Mouse (Mus musculus): ENCODE measurements around the gene Ptpn7. TPM values are rescaled to one million over a fixed set of nuclear protein-coding genes. Genes with fewer than 3 reads are reported as not detected.
"Not testable (repeated sequence)": the region's sequence is repeated elsewhere in the genome, so short reads cannot be mapped to it uniquely, and the experiment has no call there.

The Ptpn7 gene
- under 1 TPM in 1 of 2 experiments, not detected in 1; 0.12 TPM for total RNA-seq (2021)

DNA sequence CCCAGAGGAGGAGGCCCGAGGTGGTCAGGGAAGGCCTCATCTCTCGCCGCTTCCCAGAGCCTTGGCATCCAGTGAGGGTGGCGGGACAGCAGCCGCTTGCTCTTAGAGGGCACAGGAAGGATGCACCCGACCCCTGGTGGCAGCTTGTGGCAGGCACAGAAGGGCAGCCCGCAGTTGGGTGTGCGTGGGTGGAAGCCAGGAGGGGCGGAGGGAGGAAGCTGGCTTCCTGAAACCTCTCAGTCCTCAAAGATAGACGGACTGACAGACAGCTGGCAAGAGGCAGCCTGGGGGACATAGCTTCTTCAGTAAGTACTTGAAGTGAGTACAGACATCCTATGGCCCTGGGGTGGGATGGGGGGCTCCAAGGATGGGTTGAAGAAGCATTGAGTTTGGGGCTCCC, at the start of gene Ptpn7:
Gene Ptpn7, plus strand, starts transcription at position 228 of the 400 bp plus-strand sequence.
- DNase-seq (ENCODE audit: extremely low spot score in 1 of 2, low spot score in 1 of 2), result peak in 1 of 2 experiments; percentile 44

DNA sequence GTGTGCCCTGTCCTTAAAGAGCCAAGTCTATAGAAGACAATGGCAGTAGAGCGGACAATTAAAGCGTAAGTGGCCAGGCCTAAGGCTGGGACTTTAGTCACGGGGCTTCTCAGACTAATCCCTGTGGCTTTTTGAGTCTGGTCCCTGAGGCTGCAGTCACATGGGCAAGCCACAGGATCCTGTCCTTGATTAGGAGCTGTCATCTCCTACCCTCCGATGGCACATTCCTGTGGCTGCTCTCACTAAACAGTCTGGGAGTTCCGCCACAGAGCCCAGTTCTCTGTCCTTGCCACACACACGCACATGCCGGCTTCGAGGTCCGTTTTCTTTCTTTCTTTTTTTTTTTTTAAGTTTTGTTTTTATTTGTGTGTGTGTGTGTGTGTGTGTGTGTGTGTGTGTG, 49.0 kb upstream of the Ptpn7 start:
- no peak for DNase-seq (ENCODE audit: extremely low spot score in 1 of 2, low spot score in 1 of 2)

DNA sequence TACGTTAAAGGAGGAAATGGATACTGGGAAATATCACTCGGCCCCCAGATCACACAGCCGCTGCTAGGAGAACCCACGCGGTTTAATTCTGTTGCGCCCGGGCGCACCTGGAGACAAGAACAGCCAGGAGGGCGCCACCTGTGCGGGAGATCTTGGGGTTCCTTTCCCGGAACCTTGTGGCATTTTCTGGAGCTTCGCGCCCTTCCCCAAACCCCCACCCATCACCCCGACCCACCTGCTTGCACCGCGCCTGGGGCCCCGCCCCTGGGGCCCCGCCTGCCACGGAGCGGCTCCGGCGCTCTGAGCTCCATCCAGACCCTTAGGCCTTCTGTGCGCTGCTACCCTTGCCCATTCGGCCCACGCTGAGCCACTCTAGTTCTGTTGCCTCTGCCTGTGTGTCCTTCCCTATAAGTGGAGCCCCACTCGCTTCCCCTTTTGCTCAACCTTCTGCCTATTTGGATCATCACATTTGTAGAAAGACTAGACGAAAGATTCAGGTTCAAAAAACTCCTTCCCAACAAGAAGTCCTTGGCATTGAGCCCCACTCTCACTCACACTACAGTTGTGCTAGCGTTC, 47.1 kb upstream of the Ptpn7 start:
- DNase-seq (ENCODE audit: extremely low spot score in 1 of 2, low spot score in 1 of 2), result no peak

DNA sequence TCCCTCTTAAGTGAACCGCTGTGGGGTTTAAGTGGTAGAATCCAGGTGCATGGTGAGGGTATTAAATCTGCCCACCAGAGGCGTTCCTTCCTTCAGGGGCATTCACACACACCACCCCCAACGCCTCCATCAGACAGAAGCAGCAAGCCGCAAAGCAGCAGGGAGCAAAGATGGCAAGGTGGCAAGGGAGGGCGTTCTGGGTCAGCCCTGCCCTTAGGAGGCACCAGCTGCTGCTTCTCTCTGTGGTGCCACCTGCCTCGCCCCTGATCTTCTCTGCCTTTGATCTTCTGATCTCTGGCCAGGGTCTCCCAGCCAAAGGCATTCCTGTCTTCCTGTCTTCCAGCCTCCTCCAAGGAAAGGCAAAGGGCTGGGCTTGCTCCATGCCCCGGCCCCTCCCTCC, 46.5 kb upstream of the Ptpn7 start:
- DNase-seq (ENCODE audit: extremely low spot score in 1 of 2, low spot score in 1 of 2), result no peak

DNA sequence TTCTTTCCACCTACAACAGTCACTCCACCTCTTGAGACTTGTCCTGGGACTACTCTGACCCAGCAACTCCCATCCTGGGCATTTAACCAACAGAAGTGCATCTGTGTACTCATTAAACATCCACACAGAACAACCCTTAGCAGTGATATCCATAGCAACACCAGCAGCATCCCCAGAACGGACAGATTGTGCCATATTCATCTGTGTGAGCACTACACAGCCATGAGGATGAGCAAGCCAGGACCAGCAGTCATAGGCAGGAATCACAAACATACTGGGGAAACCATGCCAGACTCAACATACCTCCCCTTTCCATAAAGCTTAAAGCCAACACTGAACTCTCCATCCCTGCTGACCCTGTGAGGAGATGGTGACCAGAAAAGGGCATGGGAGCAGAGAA, 45.1 kb upstream of the Ptpn7 start:
- DNase-seq (ENCODE audit: extremely low spot score in 1 of 2, low spot score in 1 of 2), result no peak

DNA sequence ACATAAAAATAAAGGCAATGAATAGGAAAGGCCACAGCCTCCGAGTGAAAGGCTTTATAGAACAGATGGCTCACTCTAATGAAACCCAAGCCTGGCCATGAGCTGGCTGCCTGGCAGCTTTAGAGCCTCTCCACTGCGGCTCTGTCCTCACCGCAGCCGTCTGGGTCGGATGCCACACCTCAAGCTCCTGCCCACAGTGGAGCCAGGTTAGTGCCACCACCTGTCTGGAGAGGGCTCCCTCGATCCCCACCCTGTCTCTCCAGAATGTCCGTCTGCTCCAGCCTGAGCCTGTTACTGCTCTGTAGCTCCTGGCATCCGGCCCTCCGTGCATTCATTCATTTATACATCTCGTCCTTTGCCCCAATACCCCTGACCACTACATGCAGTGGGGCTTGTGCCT, 42.9 kb upstream of the Ptpn7 start:
- DNase-seq (ENCODE audit: extremely low spot score in 1 of 2, low spot score in 1 of 2), result no peak

DNA sequence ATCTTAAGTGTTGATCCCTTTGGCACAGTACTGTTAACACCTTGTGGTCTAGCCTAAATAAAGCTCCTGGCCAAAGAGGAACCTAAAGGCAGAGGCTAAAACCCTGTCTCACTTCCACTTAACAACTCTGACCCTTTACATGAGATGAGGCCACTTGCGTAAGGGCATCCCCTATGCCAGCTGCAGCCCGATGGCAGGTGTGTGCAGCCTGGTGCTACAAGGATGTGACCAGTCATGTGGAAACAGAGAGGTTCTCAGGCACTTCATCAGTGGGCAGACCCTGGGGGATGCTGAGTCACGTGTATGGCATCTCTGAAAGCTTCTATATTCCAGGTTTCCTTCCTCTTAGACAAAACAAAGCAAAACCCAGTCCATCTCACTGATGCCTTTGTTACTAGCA, 41.6 kb upstream of the Ptpn7 start:
- DNase-seq (ENCODE audit: extremely low spot score in 1 of 2, low spot score in 1 of 2), result no peak

DNA sequence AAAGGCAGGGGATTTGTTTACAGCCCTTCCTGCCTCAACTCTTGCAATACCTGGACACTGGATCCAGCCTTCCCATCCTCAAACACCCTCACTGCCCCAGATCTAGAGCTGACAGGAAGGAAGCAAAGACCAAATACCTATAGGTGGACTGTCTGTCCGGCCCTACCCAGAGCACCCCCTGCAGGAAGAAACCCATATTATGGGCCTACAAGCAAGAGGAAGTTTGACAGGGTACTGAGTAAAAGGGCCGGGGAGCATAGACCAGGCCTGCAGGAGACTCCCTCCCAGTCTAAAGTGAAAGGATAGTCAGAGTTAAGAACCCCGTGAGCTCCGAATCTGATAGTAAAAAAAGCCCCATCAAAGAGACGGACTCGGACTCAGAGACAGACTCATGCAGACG, 37.8 kb upstream of the Ptpn7 start:
- no peak for DNase-seq (ENCODE audit: extremely low spot score in 1 of 2, low spot score in 1 of 2)

DNA sequence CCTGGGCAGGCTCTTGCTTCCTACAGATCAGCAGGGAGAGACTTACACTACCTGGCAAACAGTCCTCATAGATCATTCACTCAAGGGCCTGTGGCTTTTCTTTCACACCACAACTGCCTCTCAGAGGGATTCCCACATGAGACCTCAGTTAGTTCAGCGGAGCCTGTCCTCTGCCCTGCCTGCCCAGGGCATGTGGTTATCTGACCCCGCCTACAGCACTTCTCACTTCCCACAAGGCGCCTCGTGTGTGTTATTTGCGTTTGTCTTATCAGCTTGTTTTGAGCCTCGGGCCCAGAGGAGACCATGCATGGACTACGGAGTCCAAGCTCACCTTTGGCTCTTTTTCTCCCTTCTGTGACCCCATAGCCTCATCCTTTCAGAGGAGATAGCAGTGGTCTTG, 37.3 kb upstream of the Ptpn7 start:
- DNase-seq (ENCODE audit: extremely low spot score in 1 of 2, low spot score in 1 of 2), result no peak

DNA sequence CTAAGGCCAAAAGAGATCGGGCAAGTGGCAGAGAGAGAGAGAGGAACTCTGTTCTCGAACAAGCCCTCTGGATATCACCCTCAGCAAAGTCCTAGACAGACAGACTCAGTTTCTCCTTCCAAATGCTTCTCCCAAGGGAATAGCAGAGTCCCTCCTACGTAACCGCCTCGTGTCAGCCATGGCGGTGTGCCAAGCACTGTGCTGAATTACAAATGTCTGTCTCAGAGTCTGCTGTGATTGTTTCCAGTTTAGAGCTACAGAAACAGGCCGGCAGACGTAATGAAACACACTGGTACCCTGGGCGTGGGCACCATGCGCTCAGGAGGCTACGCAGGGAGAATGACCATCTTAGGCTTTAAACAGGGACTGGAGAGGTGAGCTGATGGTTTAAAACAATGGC, 36.2 kb upstream of the Ptpn7 start:
- peak in 1 of 2 experiments; percentile 74 for DNase-seq (ENCODE audit: extremely low spot score in 1 of 2, low spot score in 1 of 2)

DNA sequence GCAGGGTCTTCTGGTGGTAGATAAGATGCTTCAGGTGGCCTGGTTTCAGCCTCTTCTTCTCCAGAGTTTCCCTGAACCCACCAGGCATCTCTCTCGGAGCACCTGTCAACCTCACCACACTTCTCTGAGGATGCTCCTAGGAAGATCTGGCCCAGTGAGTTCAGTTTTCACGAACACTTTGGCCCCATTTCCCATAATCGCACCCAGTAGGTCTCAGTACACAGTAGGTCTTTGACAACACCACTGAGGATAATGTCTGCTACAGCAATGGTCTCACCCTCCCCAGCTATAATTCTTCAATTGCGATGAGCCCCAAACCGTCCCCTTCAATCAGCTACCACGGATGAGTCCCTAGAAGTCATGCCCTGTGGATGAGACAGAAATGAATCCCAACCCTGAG, 35.1 kb upstream of the Ptpn7 start:
- no peak for DNase-seq (ENCODE audit: extremely low spot score in 1 of 2, low spot score in 1 of 2)

DNA sequence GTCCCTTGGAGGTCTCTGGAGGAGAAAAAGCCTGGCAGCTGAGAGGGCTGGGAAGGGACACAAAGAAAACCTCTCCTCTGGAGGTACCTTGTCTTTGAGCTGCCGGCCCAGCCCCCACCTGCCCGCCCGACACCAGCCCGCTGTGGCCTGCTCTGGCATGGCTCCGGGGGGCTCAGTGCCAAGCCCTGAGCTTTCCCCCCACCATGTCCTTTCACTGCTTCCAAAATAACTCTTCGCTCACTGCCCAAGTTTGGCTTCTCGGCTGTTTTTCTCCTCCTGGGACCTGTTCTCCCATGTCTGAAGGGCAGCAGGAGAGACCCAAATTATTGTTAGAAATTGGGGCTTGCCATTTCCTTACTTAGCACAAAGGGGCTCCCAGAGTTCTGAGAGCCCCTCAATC, 34.1 kb upstream of the Ptpn7 start:
- no peak for DNase-seq (ENCODE audit: extremely low spot score in 1 of 2, low spot score in 1 of 2)

DNA sequence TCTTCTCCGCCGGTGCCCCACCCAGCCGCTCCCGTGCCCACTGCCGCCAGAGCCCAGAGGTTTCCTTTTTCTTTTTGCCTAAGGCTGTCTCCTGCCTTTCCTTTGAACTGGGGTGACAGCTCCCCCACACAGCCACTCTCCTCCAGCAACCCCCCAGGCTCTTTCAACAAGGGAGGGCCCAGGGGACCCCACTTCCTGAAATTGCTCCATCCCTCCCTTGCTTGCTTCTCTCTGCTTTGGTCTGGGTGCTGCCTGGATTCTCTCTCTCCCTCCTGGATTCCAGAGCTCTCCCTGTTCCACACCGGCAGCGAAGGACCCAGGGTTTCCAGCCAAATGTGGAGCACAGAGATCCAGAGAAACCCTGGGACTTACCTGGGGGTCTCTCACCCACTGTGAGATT, 32.1 kb upstream of the Ptpn7 start:
- no peak for DNase-seq (ENCODE audit: extremely low spot score in 1 of 2, low spot score in 1 of 2)

DNA sequence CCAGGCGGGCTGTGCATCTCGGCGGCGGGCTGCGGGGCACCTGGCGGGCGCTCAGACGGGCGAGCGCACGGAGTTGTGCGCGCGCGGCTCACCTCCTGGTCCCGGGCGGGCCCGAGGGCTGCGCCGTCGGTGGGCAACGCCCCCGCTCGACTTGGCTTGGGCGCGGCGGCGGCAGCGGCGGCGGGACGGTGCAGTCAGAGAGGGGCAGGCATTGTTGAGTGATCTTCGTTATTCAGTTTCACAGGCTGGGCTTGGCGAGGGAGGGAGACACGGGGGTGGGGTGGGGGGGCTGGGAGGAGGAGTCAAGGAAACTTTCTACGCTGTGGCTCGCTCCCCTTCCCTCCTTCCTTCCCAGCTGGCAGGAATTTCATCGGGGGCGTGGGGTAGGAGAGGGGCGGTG, 27.4 kb upstream of the Ptpn7 start, which contains the start of gene Lgr6:
Gene Lgr6, minus strand, starts transcription at position 153 of the 400 bp plus-strand sequence.
- DNase-seq (ENCODE audit: extremely low spot score in 1 of 2, low spot score in 1 of 2), result no peak

DNA sequence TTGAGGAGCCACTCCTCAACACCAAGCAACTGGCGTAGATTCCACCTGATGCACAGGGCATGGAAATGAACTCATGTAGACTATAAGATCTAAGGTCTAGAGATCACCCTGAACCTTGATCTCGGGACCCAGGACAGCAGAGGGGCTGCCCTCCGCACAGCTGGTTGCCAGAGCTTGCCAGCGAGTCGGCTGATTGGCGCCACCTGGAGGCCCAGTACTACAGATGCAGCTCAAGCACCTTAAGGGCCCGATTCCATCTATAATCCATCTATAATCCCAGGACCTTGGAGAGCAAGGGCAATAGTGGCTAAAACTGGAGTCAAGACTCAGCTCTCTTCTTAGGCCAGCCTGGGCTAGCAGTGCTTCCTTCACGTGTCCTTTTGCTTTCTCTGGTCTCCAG, 26.5 kb upstream of the Ptpn7 start:
- DNase-seq (ENCODE audit: extremely low spot score in 1 of 2, low spot score in 1 of 2), result peak; percentile 56 to 83

DNA sequence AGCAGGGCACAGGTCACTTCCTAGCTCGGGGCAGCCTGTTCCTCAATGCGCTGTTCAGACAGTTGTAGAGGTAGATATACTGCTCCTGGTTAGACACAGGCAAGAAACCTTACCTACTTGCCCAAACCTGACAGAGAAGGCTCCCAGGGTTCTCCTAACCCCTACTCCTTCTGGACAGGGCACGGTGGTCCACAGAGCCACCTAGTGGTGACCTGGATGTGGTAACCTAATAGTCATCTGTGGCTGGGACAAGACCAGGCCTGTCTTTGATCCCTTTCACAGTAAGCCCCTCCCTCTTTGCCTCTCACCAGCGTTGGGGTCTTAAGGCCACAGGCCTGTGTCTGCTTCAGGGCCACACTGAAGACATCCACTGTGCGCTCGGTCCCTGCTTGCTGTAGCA, 23.9 kb upstream of the Ptpn7 start:
- no peak for DNase-seq (ENCODE audit: extremely low spot score in 1 of 2, low spot score in 1 of 2)

DNA sequence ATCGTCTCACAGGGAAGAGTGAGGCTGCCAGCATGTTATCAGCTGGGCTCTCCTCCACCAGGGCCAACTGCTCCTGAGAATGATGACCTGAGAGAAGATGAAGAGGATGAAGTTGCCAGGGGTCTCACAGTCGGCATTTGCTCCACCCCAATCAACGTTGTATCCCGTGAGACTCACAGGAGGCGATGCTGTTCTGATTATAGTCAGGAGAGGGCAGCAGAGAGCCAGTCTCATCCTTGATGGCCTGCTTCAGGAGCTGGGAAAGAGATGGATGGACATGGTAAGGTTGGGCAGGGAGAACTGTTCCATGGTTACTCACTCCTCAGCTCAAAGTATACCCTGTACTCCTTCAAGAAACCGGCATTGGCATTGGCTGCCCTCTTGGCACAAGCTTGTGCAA, 22.4 kb upstream of the Ptpn7 start:
- peak; percentile 70 to 94 for DNase-seq (ENCODE audit: extremely low spot score in 1 of 2, low spot score in 1 of 2)

DNA sequence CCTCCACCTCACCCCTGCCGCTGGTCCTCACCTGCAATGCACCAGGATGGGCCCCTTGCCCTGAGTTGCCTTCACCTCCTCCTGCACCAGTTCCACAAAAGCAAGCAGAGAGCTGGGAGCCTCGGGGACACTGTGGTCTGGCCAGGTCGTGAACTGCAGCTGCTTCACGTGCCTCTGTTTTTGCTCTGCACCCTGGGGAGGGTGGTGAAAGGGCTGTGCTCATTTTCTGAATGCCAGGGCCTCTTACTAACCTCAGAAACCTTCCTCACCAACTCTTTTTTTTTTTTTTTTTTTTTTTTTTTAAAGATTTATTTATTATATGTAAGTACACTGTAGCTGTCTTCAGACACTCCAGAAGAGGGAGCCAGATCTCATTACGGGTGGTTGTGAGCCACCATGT, 21.2 kb upstream of the Ptpn7 start:
- not testable (repeated sequence) for DNase-seq (ENCODE audit: extremely low spot score in 1 of 2, low spot score in 1 of 2)

DNA sequence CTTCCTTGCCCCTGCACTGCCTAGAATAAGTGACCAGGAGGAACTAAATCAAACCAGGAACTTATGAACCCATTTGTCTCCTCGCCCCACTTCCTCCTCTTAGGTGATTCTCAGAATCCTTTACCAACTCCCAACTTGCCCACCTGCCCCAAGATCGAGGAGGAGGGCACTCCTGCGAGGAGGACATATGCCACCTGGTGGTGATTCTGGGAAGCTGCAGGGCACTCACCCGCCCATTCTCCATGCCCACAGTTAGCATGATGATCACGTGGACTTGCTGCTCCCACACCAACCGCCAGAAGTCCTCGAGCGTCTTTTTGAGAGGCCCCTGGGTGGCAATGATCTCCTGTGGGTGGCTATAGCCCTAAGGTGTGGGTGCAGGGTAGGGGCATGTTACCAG, 19.8 kb upstream of the Ptpn7 start:
- peak in 1 of 2 experiments; percentile 47 for DNase-seq (ENCODE audit: extremely low spot score in 1 of 2, low spot score in 1 of 2)

DNA sequence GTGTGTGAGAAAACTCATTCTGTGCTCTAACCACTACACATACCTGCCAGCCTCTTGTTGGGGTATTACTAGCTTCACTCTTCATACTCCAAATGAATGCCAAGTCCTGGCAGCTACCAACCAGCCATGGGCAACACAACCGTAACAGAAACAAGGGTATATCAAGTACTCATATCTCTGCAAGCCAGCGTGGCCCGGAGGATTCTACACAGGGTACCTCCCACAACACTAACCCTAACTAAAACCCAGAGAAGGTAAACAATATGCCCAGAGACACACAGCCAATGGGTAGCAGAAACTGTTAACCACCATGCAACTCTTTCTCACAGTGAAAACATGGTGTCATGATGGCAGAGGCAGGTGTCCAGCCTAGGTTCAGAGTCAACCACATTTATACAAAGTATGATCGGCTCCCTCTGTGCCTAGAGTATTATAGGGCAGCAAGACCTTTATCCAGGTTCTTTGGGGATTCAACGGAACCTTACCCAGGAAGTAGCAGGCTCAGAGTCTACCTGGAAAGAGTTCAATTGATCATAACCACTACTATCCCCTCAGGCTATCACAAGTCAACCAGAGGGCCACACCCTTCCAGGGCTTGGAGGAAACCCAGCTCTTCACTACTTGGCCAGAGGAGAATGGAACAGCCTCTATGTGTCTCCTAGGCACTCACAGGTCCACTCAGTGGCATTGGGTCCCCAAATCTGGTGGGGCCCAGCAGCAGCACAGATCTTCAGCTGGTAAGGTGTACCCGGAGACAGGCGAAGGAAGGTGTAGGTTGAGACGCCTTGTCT, 7.7 kb upstream of the Ptpn7 start:
- DNase-seq (ENCODE audit: extremely low spot score in 1 of 2, low spot score in 1 of 2), result no peak

DNA sequence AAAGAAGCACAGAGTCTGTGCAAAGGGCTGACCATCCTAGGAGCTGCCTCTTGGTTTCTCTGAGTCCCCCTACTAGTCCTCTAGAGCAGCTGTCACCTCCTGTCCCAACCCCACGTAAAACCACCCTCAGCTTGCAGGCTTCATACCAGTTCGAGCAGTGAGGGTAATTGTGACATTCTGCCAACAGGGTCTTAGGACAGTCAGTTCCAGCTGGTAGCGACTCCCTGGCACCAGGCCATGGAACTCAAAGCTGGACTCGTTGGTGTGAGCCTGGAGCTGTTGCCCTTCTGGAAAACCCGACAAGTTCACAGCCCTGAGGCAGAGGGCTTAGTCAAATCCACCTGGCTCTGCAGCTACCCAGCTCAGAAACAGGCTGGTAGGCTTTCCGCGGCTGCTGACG, 6.5 kb upstream of the Ptpn7 start:
- no peak for DNase-seq (ENCODE audit: extremely low spot score in 1 of 2, low spot score in 1 of 2)

DNA sequence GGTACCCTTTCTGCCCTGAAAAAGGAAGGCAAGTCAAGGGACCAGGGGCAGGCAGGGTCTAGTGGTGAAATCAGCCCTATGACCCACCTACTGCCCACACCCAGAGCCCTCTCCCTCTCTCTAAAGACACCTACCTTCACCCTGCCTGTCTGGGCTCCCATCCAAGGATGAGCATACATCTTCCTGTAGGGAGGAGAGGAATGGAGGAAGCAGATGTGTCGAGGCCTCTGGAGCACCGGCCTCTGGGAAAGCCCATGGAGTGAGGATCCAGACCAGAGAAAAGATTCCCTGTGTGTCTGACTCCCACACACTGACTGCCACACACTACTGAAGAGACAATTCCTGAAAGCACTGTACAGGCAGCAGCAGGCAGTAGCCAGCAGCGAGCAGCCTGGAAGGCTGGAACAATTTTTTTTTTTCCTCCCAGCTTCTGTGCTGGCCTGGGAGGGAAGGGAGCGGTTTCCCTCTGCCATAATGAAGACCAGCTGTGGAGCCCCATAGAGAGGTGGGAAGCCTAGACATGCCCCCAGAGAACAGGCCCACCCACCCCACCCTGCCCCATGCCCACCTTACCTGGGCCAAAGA, 6.0 kb upstream of the Ptpn7 start:
- no peak for DNase-seq (ENCODE audit: extremely low spot score in 1 of 2, low spot score in 1 of 2)

Measured in layer of hippocampus, postnatal 25 days (tissue).